Mouse (Mus musculus) heart, embryonic 12.5 days (tissue): ENCODE measurements around the gene Pbx4. TPM values are rescaled to one million over a fixed set of nuclear protein-coding genes. Genes with fewer than 3 reads are reported as not detected.
A peak's percentile ranks its signal among the peaks of the same experiment; 100 is the strongest.

ENCODE experiments used
- ATAC-seq: fragments of 200-750 bp; cut with Nextera tagmentation; 2 replicates; pipeline ENCODE4 v1.8.0; 2017; ENCODE audit warnings: moderate TSS enrichment, moderate library complexity; ENCODE audit not compliant: insufficient number of reproducible peaks, low FRiP score
- H3K27ac ChIP-seq: fragments of 300-500 bp; sonication (generic); 2 replicates; pipeline ENCODE4 v1.5.1; 2016; ENCODE audit warnings: mild to moderate bottlenecking, moderate library complexity; ENCODE audit not compliant: poor library complexity, severe bottlenecking
- H3K27me3 ChIP-seq: fragments of 300-500 bp; sonication (generic); replicated peaks from 2 replicates; pipeline ENCODE4 v1.6.1; 2016; ENCODE audit warnings: mild to moderate bottlenecking, moderate library complexity
- H3K36me3 ChIP-seq: fragments of 300-500 bp; sonication (generic); 2 replicates; pipeline ENCODE4 v1.6.1; 2016; ENCODE audit warnings: mild to moderate bottlenecking, moderate library complexity
- H3K4me1 ChIP-seq: fragments of 300-500 bp; sonication (generic); replicated peaks from 2 replicates; pipeline ENCODE4 v1.6.1; 2016; ENCODE audit warnings: mild to moderate bottlenecking
- H3K4me2 ChIP-seq: fragments of 300-500 bp; sonication (generic); 2 replicates; pipeline ENCODE4 v1.6.1; 2016; ENCODE audit warnings: mild to moderate bottlenecking, moderate library complexity
- H3K4me3 ChIP-seq: fragments of 300-500 bp; sonication (generic); 2 replicates; pipeline ENCODE4 v1.5.1; 2016; ENCODE audit warnings: mild to moderate bottlenecking
- H3K9ac ChIP-seq: fragments of 300-500 bp; sonication (generic); 2 replicates; pipeline ENCODE4 v1.6.1; 2016; ENCODE audit warnings: mild to moderate bottlenecking, moderate library complexity
- H3K9me3 ChIP-seq: fragments of 300-500 bp; sonication (generic); replicated peaks from 2 replicates; pipeline ENCODE4 v1.6.1; 2016; ENCODE audit warnings: mild to moderate bottlenecking, moderate library complexity
- WGBS: fragments of 180-500 bp; shearing (Covaris S2); methylation state at CpG from one replicate; pipeline ENCODE4 v1.1.7; 2016; 5-methylcytosine and 5-hydroxymethylcytosine counted together
- polyA plus RNA-seq: library from polyadenylated mRNA; unstranded; fragments of >200 nt; fragmentation: Nextera tagmentation; extraction: Ambion mirVana; gene quantifications from 2 replicates; pipeline ENCODE4 v1.2.1, GENCODE M21; 2016

The Pbx4 gene
- polyA plus RNA-seq, 1 experiment from 2014 or later = 4.7 TPM

DNA sequence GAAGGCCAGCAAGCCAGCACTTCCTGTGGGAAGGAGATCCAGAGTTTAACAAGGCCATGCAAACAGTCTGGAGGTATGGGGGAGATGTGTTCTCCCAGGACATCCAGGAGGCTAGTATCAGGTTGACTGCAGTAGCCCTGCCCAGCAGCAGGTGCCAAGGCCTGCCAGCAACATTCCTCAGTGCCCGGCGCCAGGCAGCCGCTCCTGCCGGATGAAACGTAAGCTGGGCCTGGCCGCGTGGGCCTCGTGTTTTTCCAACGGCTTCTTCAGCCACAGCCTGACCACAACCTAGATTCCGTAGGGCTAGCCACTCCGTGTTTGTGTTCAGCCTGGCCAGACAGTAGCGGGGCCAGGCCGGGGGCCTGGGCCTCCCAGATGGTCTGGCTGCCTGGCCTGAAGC, 42.4 kb downstream of the Pbx4 start:
- no peaks in the 10 kb centered on the region for H3K36me3 ChIP-seq
- H3K4me1 ChIP-seq = peaks cover 6% of the 10 kb centered on the region; the same call in 1 of the 2 replicates
- peaks cover 45% of the 10 kb centered on the region for H3K27me3 ChIP-seq
- WGBS = 70% methylated on average over 13 of the region's 13 CpGs
- H3K4me2 ChIP-seq = no peak overlapping the region
- ATAC-seq = no peak
- no peak overlapping the region for H3K9ac ChIP-seq
- H3K27ac ChIP-seq = no peak overlapping the region
- no peak overlapping the region for H3K4me3 ChIP-seq
- H3K9me3 ChIP-seq = no peaks in the 10 kb centered on the region

- no peak for ATAC-seq
- H3K4me1 ChIP-seq = peaks cover 8% of the 10 kb centered on the region
- H3K4me3 ChIP-seq = no peak overlapping the region
- H3K27me3 ChIP-seq = peaks cover 56% of the 10 kb centered on the region
- 43% methylated on average over 10 of the region's 10 CpGs for WGBS
- no peak overlapping the region for H3K9ac ChIP-seq
- no peaks in the 10 kb centered on the region for H3K36me3 ChIP-seq
- no peaks in the 10 kb centered on the region for H3K9me3 ChIP-seq
- no peak overlapping the region for H3K27ac ChIP-seq
- H3K4me2 ChIP-seq = no peak overlapping the region
Observed at GRCm38 (mm10) chr8:69876097-69876496, 43.8 kb downstream of the Pbx4 start.

DNA sequence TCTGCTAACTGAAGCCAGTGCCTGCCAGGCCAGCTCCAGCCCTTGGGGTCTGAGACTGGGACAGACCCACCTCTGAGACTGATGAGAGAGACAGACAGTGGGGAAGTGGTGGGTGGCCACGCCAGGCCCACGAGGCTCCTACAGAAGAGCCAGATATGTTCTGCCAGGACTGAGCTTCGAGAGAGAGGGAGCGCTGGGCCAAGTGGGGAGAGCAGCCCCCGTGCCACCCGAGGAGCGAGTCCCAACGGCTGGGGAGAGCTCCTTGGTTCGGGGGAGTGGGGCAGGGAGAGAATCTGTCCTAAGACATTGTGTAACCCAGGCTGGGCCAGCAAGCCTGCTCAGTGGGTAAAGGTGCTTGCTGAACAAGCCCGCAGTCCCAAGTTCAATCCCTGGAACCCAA, 44.7 kb downstream of the Pbx4 start:
- 71% methylated on average over 10 of the region's 10 CpGs for WGBS
- Histone ChIP-seq H3K27ac (no peak overlapping the region), H3K27me3 (peaks cover 59% of the 10 kb centered on the region)

GRCm38 (mm10) chr8:69877396-69877795, 45.1 kb downstream of the Pbx4 start:
- peaks cover 64% of the 10 kb centered on the region for H3K27me3 ChIP-seq
- no peak for ATAC-seq
- H3K4me1 ChIP-seq = peaks cover 18% of the 10 kb centered on the region
- no peaks in the 10 kb centered on the region for H3K36me3 ChIP-seq
- no peak overlapping the region for H3K4me3 ChIP-seq
- H3K4me2 ChIP-seq = no peak overlapping the region
- H3K9ac ChIP-seq = no peak overlapping the region
- peaks cover 9% of the 10 kb centered on the region for H3K9me3 ChIP-seq
- H3K27ac ChIP-seq = no peak overlapping the region
- WGBS = 78% methylated on average over 4 of the region's 4 CpGs

More for the DNA sequence above, 44.7 kb downstream of the Pbx4 start:
- Histone ChIP-seq H3K36me3 (no peaks in the 10 kb centered on the region), H3K4me2 (no peak overlapping the region), H3K4me1 (peaks cover 16% of the 10 kb centered on the region), H3K4me3 (no peak overlapping the region), H3K9me3 (peaks cover 8% of the 10 kb centered on the region), H3K9ac (no peak overlapping the region)
- ATAC-seq = no peak

GRCm38 (mm10) chr8:69877992-69878391, 45.7 kb downstream of the Pbx4 start:
- 68% methylated on average over 3 of the region's 3 CpGs for WGBS
- Histone ChIP-seq H3K27ac (no peak overlapping the region), H3K4me3 (no peak overlapping the region), H3K36me3 (no peaks in the 10 kb centered on the region), H3K9ac (no peak overlapping the region), H3K4me1 (peaks cover 18% of the 10 kb centered on the region), H3K9me3 (peaks cover 9% of the 10 kb centered on the region), H3K4me2 (no peak overlapping the region), H3K27me3 (peaks cover 70% of the 10 kb centered on the region)
- no peak for ATAC-seq

DNA sequence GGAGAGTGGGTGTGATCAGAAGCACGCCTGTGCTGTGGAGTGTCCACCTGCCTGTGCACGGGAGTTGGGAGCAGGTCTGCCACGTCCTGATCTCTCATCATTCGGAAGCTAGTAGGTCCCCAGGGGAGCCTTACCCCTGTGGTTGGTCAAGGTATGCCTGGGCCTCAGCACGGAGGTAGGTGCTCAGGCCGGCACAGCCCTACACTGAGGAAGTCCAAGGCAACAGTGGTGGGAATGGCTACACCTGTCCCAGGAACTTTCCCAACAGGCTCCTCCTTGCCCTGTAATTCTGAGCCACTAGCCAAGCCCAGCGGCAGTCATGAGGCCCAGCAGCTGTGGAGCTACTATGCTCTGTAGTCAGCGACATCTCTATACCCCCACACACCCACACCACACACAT, 47.4 kb downstream of the Pbx4 start:
- no peak overlapping the region for H3K9ac ChIP-seq
- peaks cover 13% of the 10 kb centered on the region for H3K4me1 ChIP-seq
- H3K4me2 ChIP-seq = no peak overlapping the region
- peaks cover 81% of the 10 kb centered on the region for H3K27me3 ChIP-seq
- WGBS = 62% methylated on average over 8 of the region's 8 CpGs
- ATAC-seq = no peak
- no peaks in the 10 kb centered on the region for H3K36me3 ChIP-seq
- H3K4me3 ChIP-seq = no peak overlapping the region
- peaks cover 9% of the 10 kb centered on the region for H3K9me3 ChIP-seq
- no peak overlapping the region for H3K27ac ChIP-seq

- H3K4me2 ChIP-seq = peak overlapping the region; percentile 68
- H3K9ac ChIP-seq = no peak overlapping the region
- H3K4me1 ChIP-seq = peaks cover 15% of the 10 kb centered on the region
- H3K9me3 ChIP-seq = peaks cover 9% of the 10 kb centered on the region
- peak overlapping the region; percentile 49 for H3K4me3 ChIP-seq
- H3K27me3 ChIP-seq = peaks cover 90% of the 10 kb centered on the region
- no peak for ATAC-seq
- no peak overlapping the region for H3K27ac ChIP-seq
- H3K36me3 ChIP-seq = no peaks in the 10 kb centered on the region
- 9% methylated on average over 37 of the region's 37 CpGs for WGBS
Observed at GRCm38 (mm10) chr8:69880841-69881240, 48.5 kb downstream of the Pbx4 start.

GRCm38 (mm10) chr8:69881261-69881865, 49.1 kb downstream of the Pbx4 start:
- Histone ChIP-seq H3K36me3 (no peaks in the 10 kb centered on the region), H3K4me1 (peaks cover 21% of the 10 kb centered on the region), H3K9me3 (peaks cover 9% of the 10 kb centered on the region), H3K9ac (peak overlapping the region; percentile 49; the same call in 1 of the 2 replicates), H3K27me3 (peaks cover 93% of the 10 kb centered on the region), H3K4me2 (peak overlapping the region; percentile 68), H3K27ac (no peak overlapping the region), H3K4me3 (peak overlapping the region; percentile 49)
- 16% methylated on average over 79 of the region's 79 CpGs for WGBS
- no peak for ATAC-seq

DNA sequence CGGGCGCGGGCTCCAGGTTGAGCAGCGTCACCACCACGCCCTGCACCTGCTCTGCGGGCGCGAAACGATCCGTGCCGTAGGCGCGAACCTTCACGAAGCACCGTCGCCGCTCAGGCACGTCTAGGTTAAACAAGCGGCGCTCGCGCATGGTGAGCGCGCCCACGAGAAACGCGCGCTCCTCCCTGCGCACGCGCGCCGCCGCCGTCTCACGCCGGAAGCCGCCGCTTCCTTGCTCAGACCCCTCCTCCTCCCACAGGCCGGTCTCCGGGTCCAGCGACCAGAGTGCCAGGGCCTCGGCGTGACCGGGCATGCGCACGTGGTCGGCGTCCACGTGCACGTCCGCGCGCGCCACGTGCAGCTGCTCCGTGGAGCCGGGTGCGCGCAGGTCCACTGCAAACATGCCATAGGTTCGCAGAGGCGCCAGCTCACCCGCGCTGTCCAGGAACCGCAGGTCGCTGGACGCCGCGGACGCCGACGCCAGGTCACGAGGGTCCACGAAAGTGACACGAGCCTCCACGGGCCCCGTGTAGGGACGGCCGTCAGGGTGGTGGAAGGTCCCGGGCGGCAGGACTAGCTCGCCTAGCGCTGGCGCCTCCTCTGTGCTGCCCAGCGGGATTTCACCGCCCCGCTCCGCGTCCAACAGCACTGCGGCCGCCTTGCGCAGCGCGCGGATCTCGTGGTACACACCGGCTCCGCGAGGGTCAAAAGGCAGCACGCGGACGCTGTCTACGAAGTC, 49.9 kb downstream of the Pbx4 start:
- WGBS = 9% methylated on average over 102 of the region's 103 CpGs
- H3K4me2 ChIP-seq = peak overlapping the region; percentile 68
- H3K4me3 ChIP-seq = peak overlapping the region; percentile 49
- peaks cover 93% of the 10 kb centered on the region for H3K27me3 ChIP-seq
- peak overlapping the region; percentile 49; the same call in 1 of the 2 replicates for H3K9ac ChIP-seq
- ATAC-seq = 0 out of 2 replicates have a peak, but pooled peaks have one; percentile 33
- H3K36me3 ChIP-seq = no peaks in the 10 kb centered on the region
- peaks cover 9% of the 10 kb centered on the region for H3K9me3 ChIP-seq
- H3K4me1 ChIP-seq = peaks cover 27% of the 10 kb centered on the region
- no peak overlapping the region for H3K27ac ChIP-seq

GRCm38 (mm10) chr8:69882833-69883600, 50.7 kb downstream of the Pbx4 start:
- ATAC-seq = no peak
- peaks cover 9% of the 10 kb centered on the region for H3K9me3 ChIP-seq
- peaks cover 93% of the 10 kb centered on the region for H3K27me3 ChIP-seq
- H3K36me3 ChIP-seq = no peaks in the 10 kb centered on the region
- H3K4me2 ChIP-seq = peak overlapping the region; percentile 68
- no peak overlapping the region for H3K27ac ChIP-seq
- H3K4me3 ChIP-seq = peak overlapping the region; percentile 49
- 15% methylated on average over 52 of the region's 52 CpGs for WGBS
- H3K9ac ChIP-seq = no peak overlapping the region
- H3K4me1 ChIP-seq = peaks cover 35% of the 10 kb centered on the region

GRCm38 (mm10) chr8:69884141-69884540, 51.9 kb downstream of the Pbx4 start:
- H3K4me1 ChIP-seq = peaks cover 46% of the 10 kb centered on the region
- H3K36me3 ChIP-seq = no peaks in the 10 kb centered on the region
- no peak overlapping the region for H3K9ac ChIP-seq
- peaks cover 9% of the 10 kb centered on the region for H3K9me3 ChIP-seq
- 58% methylated on average over 13 of the region's 13 CpGs for WGBS
- no peak overlapping the region for H3K27ac ChIP-seq
- no peak for ATAC-seq
- no peak overlapping the region for H3K4me3 ChIP-seq
- H3K4me2 ChIP-seq = no peak overlapping the region
- peaks cover 100% of the 10 kb centered on the region for H3K27me3 ChIP-seq
